Mouse (Mus musculus): Measurements from ENCODE around the gene Nacc1. TPM values are rescaled to one million over a fixed set of nuclear protein-coding genes. Genes with fewer than 3 reads are reported as not detected.

Gene Nacc1
- total and polyA plus RNA-seq, 2 experiments = 5.3 to 32.6 TPM

DNA sequence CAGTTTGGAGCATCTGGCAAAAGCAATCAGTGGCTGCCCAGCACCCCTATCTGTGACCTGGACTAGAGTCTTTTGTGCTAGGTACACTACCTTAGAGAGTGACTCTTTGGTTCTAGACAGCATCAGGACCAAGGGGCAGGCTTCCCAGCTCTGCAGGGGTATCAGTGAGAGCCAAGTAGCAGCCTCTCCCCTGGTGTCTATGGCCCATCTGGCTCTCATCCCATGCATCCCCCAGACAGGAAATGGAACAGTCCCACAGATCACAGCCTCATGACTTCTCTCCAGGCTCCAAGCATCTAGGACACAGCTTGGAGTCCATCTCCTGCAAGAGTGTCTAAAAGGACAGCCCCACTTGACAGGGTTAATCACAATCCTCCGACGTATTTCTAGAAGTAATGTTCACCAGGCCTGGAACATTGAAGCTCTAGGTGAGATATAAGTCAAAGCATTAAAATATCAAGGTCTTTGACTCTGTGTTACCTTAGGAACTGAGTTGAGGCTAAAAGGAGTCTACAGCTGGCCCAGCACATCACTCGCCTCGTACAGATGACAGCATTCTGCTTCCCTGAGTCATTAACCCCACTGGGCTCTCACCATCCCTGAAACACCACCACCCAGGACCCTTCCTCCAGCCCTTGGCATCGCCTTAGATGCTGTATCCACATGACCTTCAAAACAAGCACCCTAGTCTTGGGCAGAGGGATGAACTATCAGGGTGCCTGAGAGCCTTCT is 31.5 kb upstream of the Nacc1 start:
- TF ChIP-seq CTCF (IDR thresholded peaks at IDR 0.05; ENCODE audit: low read depth, low read length) (no peak), POLR2A (IDR thresholded peaks at IDR 0.05; ENCODE audit: extremely low read depth, insufficient read depth, low read length) (no peak)
- Histone ChIP-seq H3K4me1 (ENCODE audit: control insufficient read depth, insufficient read depth, low read length) (peaks cover 19% of the 10 kb centered on the region), H3K9ac (ENCODE audit: low read depth, low read length) (no peak overlapping the region), H3K36me3 (ENCODE audit: control insufficient read depth, insufficient read depth, low read length) (peaks cover 7% of the 10 kb centered on the region; the same call in 1 of the 2 replicates), H3K79me2 (ENCODE audit: control insufficient read depth, insufficient read depth, low read length) (no peaks in the 10 kb centered on the region), H3K27ac (replicated peaks; ENCODE audit: insufficient read depth, low read depth, low read length) (no peak overlapping the region), H3K27me3 (ENCODE audit: control insufficient read depth, insufficient read depth, low read length) (no peaks in the 10 kb centered on the region), H3K4me3 (ENCODE audit: insufficient read depth, low read depth, low read length) (no peak overlapping the region)
- WGBS = 89% methylated on average over 5 of the region's 5 CpGs
- DNase-seq (ENCODE audit: extremely low read depth, low read depth, low spot score) = no peak

DNA sequence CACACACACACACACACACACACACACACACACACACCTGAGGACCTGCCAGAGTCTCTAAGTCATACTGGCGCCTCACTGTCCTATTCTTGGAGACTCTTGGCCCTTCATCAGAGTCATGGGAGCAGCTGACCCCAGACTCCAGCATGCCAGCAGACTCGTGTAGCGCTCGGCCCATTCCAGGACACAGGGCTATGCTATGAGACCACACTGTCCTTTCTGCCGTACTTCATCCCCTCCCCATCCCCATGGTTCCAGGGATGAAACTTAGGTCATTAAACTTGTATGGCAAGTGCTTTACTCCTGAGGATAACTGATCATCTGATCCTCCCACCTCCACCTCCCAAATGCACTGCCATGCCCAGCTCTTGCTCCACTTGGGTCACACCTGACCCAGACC is 30.8 kb upstream of the Nacc1 start:
- no peaks in the 10 kb centered on the region for H3K79me2 ChIP-seq (ENCODE audit: control insufficient read depth, insufficient read depth, low read length)
- no peak overlapping the region for H3K27ac ChIP-seq (replicated peaks; ENCODE audit: insufficient read depth, low read depth, low read length)
- no peak overlapping the region for H3K4me3 ChIP-seq (ENCODE audit: insufficient read depth, low read depth, low read length)
- H3K36me3 ChIP-seq (ENCODE audit: control insufficient read depth, insufficient read depth, low read length) = peaks cover 7% of the 10 kb centered on the region; the same call in 1 of the 2 replicates
- H3K27me3 ChIP-seq (ENCODE audit: control insufficient read depth, insufficient read depth, low read length) = no peaks in the 10 kb centered on the region
- no peak overlapping the region for H3K9ac ChIP-seq (ENCODE audit: low read depth, low read length)
- TF ChIP-seq CTCF (IDR thresholded peaks at IDR 0.05; ENCODE audit: low read depth, low read length) = no peak
- TF ChIP-seq POLR2A (IDR thresholded peaks at IDR 0.05; ENCODE audit: extremely low read depth, insufficient read depth, low read length) = no peak
- WGBS = 89% methylated on average over 5 of the region's 5 CpGs
- peaks cover 15% of the 10 kb centered on the region for H3K4me1 ChIP-seq (ENCODE audit: control insufficient read depth, insufficient read depth, low read length)
- no peak for DNase-seq (ENCODE audit: extremely low read depth, low read depth, low spot score)

DNA sequence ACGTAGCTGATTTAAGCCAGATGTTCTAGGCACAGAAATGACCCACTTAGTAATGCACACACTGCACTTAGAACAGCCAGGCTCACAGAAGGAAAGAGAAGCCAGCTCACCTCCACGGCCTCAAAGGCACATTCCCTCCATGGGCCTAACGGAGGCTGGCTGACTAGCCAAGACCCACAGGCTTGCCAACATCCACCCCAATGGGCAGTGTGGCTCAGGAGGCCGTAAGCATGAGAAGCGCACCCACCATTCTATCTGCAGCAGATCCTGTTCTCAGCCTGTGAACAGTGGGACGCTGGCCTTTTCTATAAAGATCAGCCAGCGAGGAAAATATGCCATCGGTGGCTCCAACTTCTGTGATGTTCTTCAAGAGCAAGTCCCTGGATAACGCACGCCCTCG is 29.1 kb upstream of the Nacc1 start:
- 93% methylated on average over 11 of the region's 11 CpGs for WGBS
- peak overlapping the region; percentile 17; the same call in 1 of the 2 replicates for H3K9ac ChIP-seq (ENCODE audit: low read depth, low read length)

DNA sequence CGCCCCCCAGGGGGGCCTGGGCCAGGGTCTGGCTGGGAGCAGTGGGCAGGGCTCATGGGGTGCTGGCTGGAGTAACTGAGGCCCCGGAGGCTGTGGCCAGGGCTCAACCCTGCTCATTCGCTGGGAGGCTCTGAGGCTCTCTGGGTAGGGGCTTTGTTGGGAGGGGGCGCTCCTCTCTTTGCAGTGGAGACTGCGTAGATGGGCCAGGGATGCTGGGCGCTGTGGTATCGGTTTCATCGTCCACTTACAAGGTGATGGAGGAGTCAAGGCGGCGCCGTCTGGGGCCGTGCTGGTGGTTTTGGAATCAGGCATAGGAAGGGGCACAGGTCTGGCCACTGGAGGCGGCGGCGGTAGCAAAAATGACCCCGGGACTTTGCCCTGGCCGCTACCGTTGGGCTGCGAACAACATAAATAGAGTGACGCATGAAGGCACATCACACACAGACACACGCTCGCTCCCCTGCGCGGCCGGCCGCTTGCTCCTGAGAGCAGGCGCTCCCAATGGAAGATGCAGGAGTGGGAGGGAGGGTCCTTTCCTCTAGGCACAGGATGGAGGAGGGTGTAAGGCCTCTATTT is 28.3 kb upstream of the Nacc1 start:
- Histone ChIP-seq H3K36me3 (ENCODE audit: control insufficient read depth, insufficient read depth, low read length) (peaks cover 6% of the 10 kb centered on the region; the same call in 1 of the 2 replicates), H3K79me2 (ENCODE audit: control insufficient read depth, insufficient read depth, low read length) (no peaks in the 10 kb centered on the region), H3K4me1 (ENCODE audit: control insufficient read depth, insufficient read depth, low read length) (peaks cover 21% of the 10 kb centered on the region), H3K27ac (replicated peaks; ENCODE audit: insufficient read depth, low read depth, low read length) (no peak overlapping the region; the same call in 1 of the 2 replicates), H3K27me3 (ENCODE audit: control insufficient read depth, insufficient read depth, low read length) (no peaks in the 10 kb centered on the region), H3K9ac (ENCODE audit: low read depth, low read length) (no peak overlapping the region), H3K4me3 (ENCODE audit: insufficient read depth, low read depth, low read length) (no peak overlapping the region)
- WGBS = 46% methylated on average over 27 of the region's 27 CpGs
- TF ChIP-seq POLR2A (IDR thresholded peaks at IDR 0.05; ENCODE audit: extremely low read depth, insufficient read depth, low read length) (no peak), CTCF (IDR thresholded peaks at IDR 0.05; ENCODE audit: low read depth, low read length) (no peak)
- DNase-seq (ENCODE audit: extremely low read depth, low read depth, low spot score) = peak; percentile 42

More for the DNA sequence above, 29.1 kb upstream of the Nacc1 start:
- no peak for TF ChIP-seq CTCF (IDR thresholded peaks at IDR 0.05; ENCODE audit: low read depth, low read length)
- TF ChIP-seq POLR2A (IDR thresholded peaks at IDR 0.05; ENCODE audit: extremely low read depth, insufficient read depth, low read length) = no peak
- peaks cover 6% of the 10 kb centered on the region; the same call in 1 of the 2 replicates for H3K36me3 ChIP-seq (ENCODE audit: control insufficient read depth, insufficient read depth, low read length)
- no peaks in the 10 kb centered on the region for H3K27me3 ChIP-seq (ENCODE audit: control insufficient read depth, insufficient read depth, low read length)
- no peak overlapping the region for H3K4me3 ChIP-seq (ENCODE audit: insufficient read depth, low read depth, low read length)
- no peaks in the 10 kb centered on the region for H3K79me2 ChIP-seq (ENCODE audit: control insufficient read depth, insufficient read depth, low read length)
- no peak overlapping the region for H3K27ac ChIP-seq (replicated peaks; ENCODE audit: insufficient read depth, low read depth, low read length)
- no peak for DNase-seq (ENCODE audit: extremely low read depth, low read depth, low spot score)
- H3K4me1 ChIP-seq (ENCODE audit: control insufficient read depth, insufficient read depth, low read length) = peaks cover 15% of the 10 kb centered on the region

DNA sequence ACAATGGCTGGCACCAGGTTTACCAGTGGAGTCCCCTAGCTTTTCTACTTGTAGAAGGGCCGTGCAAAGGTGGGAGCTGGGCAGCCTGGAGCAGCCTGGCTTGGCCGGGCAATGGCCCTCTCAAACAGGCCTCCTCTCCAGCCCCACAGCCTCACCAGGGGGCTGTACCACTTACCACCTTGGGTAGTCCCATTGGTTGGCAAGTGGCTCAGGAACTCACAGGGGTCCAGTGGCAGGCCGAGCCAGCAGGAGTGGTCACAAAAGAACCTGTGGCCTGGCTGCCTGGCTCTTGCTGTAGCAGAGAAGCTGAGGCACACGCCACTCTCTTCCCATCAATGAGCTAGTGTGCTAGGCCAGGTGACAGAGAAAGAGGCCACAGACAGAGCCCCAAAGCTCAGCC is 26.5 kb upstream of the Nacc1 start:
- H3K27ac ChIP-seq (replicated peaks; ENCODE audit: insufficient read depth, low read depth, low read length) = no peak overlapping the region
- no peak for DNase-seq (ENCODE audit: extremely low read depth, low read depth, low spot score)
- 0 out of 2 replicates have a peak, but pooled peaks cover 2% of the 10 kb centered on the region for H3K36me3 ChIP-seq (ENCODE audit: control insufficient read depth, insufficient read depth, low read length)
- H3K4me3 ChIP-seq (ENCODE audit: insufficient read depth, low read depth, low read length) = no peak overlapping the region
- 93% methylated on average over 4 of the region's 4 CpGs for WGBS
- no peak overlapping the region for H3K9ac ChIP-seq (ENCODE audit: low read depth, low read length)
- H3K27me3 ChIP-seq (ENCODE audit: control insufficient read depth, insufficient read depth, low read length) = no peaks in the 10 kb centered on the region
- no peak for TF ChIP-seq POLR2A (IDR thresholded peaks at IDR 0.05; ENCODE audit: extremely low read depth, insufficient read depth, low read length)
- no peaks in the 10 kb centered on the region for H3K79me2 ChIP-seq (ENCODE audit: control insufficient read depth, insufficient read depth, low read length)
- peaks cover 29% of the 10 kb centered on the region for H3K4me1 ChIP-seq (ENCODE audit: control insufficient read depth, insufficient read depth, low read length)

DNA sequence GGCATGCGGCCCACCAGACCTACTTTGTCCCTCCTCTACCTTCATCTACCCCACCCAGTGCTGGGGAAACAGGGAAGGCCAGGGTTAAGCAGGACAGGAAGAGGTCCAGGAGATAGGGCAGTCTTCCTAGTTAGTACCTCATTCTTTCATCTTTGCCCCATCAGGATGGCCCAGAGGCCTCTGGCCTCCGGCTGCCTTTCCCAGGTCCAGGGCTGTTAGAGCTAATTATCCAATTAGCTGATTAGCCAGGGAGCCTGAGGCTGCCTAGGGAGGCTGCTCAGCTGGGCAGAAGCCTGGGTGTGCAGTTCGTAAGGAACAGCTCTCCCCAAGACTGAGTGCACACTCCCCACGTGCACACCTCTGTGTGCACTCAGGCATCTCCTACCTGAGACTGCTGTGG is 25.7 kb upstream of the Nacc1 start:
- peak overlapping the region; percentile 79; the same call in 1 of the 2 replicates for H3K27ac ChIP-seq (replicated peaks; ENCODE audit: insufficient read depth, low read depth, low read length)
- no peak for DNase-seq (ENCODE audit: extremely low read depth, low read depth, low spot score)
- H3K36me3 ChIP-seq (ENCODE audit: control insufficient read depth, insufficient read depth, low read length) = 0 out of 2 replicates have a peak, but pooled peaks cover 2% of the 10 kb centered on the region
- TF ChIP-seq CTCF (IDR thresholded peaks at IDR 0.05; ENCODE audit: low read depth, low read length) = no peak
- no peak for TF ChIP-seq POLR2A (IDR thresholded peaks at IDR 0.05; ENCODE audit: extremely low read depth, insufficient read depth, low read length)
- H3K4me3 ChIP-seq (ENCODE audit: insufficient read depth, low read depth, low read length) = no peak overlapping the region
- WGBS = 76% methylated on average over 4 of the region's 4 CpGs
- H3K79me2 ChIP-seq (ENCODE audit: control insufficient read depth, insufficient read depth, low read length) = no peaks in the 10 kb centered on the region
- H3K4me1 ChIP-seq (ENCODE audit: control insufficient read depth, insufficient read depth, low read length) = peaks cover 33% of the 10 kb centered on the region
- H3K9ac ChIP-seq (ENCODE audit: low read depth, low read length) = no peak overlapping the region
- H3K27me3 ChIP-seq (ENCODE audit: control insufficient read depth, insufficient read depth, low read length) = no peaks in the 10 kb centered on the region

All from liver, adult 2 months (tissue).